Mouse (Mus musculus): Measurements from ENCODE around the gene Mettl23.

DNA sequence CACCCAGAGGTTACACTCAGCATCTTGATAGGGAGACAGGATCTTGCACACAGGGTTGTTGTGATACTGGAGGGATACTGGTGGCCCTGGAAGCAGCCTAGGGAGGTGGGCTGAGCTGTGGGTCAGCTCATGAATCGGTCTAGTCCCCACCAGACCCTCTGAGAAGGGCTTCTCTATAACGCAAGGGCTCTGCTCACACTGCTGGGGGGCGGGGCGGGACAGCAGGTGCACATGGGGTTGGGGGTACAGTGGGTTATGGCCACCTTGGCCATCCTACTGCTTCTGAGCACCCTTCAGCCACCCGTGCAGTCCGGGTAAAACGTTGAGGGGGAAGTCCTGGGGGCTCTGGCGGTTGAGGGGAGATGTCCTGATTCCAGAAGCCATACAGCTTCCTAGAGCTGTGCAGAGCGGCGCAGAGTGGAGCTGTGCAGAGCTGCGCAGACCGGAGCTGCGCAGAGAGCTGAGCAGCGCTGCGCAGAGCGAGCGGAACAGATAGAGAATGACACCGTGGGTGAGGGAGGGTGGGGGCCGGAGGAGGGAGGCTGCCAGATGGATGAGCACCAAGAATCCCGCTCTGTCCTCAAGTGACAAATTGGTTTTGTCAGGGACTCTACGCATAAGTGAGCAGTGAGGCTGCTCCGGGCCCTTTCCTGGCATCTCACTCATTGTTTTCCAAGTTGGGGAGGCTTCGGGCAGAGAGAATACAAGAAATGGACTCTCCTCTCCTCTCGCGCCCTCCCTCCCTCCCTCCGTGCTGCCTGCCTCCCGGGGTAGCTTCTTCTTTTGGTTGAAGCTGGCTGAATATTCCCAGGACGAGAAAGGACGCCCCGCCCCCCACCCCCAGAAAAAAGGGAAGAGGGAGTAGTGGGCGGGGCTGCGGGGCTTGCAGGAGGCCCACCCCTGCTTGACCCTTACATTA, 31.8 kb upstream of the Mettl23 start:
- TF ChIP-seq CTCF (IDR thresholded peaks at IDR 0.05; ENCODE audit: borderline replicate concordance, extremely low read depth, insufficient read depth, insufficient read length) (no peak; the same call in 1 of the 2 replicates), POLR2A (IDR thresholded peaks at IDR 0.05; ENCODE audit: borderline replicate concordance, extremely low read depth, insufficient read depth, insufficient read length, poor library complexity, severe bottlenecking) (peak; percentile 43; the same call in 1 of the 2 replicates)
